Mouse (Mus musculus) lung, adult 2 months (tissue): ENCODE measurements around the gene Rd3l.

Experiments used
- CTCF ChIP-seq: fragments of 200-500 bp; IDR thresholded peaks from 2 replicates; pipeline ENCODE4 v1.5.1; 2011; ENCODE audit warnings: mild to moderate bottlenecking, low read length, control low read depth; ENCODE audit not compliant: insufficient read depth
- POLR2A ChIP-seq: fragments of 200-500 bp; IDR thresholded peaks from 2 replicates; pipeline ENCODE4 v1.6.1; 2011; ENCODE audit warnings: low read depth, mild to moderate bottlenecking, control low read depth, low read length, borderline replicate concordance; ENCODE audit errors: extremely low read depth

DNA sequence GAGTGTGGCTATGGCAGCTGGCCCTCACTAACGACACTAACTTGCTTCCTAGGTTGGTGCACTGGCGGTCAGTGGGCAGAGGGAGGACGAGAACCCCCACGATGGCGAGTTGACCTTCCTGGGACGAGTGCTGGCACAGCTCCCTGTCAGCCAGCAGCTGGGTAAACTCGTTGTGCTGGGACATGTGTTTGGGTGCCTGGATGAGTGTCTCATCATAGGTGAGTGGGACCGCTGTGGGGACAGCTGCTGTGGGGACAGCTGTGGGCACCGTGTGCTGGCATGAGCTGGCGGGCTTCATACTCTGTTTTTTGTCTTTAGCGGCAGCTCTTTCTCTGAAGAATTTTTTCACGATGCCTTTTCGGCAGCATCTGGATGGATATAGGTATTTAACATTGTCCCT is 44.3 kb upstream of the Rd3l start:
- TF ChIP-seq POLR2A (no peak), CTCF (no peak)
